Mouse (Mus musculus) stomach, postnatal 0 days (tissue): ENCODE measurements around the gene Cops7a.

ENCODE experiments used
- CTCF ChIP-seq: IDR thresholded peaks from 2 replicates; pipeline ENCODE4 v1.5.1; 2016; ENCODE audit warnings: antibody characterized with exemption, low read depth, mild to moderate bottlenecking, moderate library complexity
- EP300 ChIP-seq: optimal IDR thresholded peaks from 2 replicates; pipeline ENCODE3; 2016; ENCODE audit warnings: antibody characterized with exemption

- TF ChIP-seq EP300 (no peak), CTCF (no peak)
Observed at GRCm38 (mm10) chr6:124915160-124915941, 50.0 kb downstream of the Cops7a start.
